Mouse (Mus musculus): Measurements from ENCODE around the gene Trip11. TPM values are rescaled to one million over a fixed set of nuclear protein-coding genes. Genes with fewer than 3 reads are reported as not detected.

Trip11 gene
- polyA plus RNA-seq, 1 experiment from 2014 or later = 22.2 TPM

DNA sequence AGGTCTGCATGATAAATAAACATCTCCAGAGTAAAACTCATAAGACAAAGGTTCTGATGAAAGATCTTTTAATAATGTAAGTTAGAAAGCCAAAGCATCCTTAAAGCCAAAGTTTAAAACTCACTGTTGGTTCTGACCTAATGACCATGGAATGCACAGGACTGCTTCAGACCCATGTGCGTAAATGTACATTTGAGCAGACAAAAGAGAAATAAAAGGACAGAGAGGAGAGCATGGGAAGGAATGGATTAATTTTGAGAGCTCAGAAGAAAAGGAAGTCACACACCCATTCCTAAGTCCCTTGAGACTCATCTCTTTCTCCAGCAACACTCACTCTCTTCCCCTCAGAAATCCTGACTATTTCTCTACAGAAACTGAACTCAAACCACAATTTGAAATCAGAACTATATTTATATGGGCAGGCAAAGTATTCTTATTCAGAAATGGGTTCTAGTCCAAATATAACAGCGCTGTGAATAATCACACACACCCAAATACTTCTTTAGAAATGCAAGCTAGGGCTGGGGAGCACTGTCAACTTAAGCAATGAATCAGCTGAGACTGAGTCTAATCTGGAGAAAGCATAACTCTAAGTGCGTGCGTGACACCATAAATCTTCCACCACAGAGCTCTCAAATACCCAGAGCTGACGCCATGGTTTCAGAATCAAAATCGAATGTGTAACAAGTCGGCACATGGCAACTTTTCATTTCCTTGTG is 61.1 kb downstream of the Trip11 start:
- DNase-seq (ENCODE audit: low spot score) = no peak
- Histone ChIP-seq H3K4me3 (ENCODE audit: low read depth, low read length) (no peak overlapping the region), H3K9ac (ENCODE audit: low read depth, low read length) (no peak overlapping the region), H3K27ac (replicated peaks; ENCODE audit: low read depth, low read length) (no peak overlapping the region; the same call in 1 of the 2 replicates), H3K36me3 (ENCODE audit: control insufficient read depth, insufficient read depth, low read length) (peaks cover 9% of the 10 kb centered on the region; the same call in 1 of the 2 replicates), H3K27me3 (replicated peaks; ENCODE audit: control insufficient read depth, insufficient read depth, low read length) (no peaks in the 10 kb centered on the region), H3K4me2 (ENCODE audit: low read depth, low read length) (no peak overlapping the region), H3K9me3 (ENCODE audit: control insufficient read depth, low read length) (no peaks in the 10 kb centered on the region), H3K4me1 (ENCODE audit: control insufficient read depth, insufficient read depth, low read length) (no peaks in the 10 kb centered on the region)
- 75% methylated on average over 7 of the region's 7 CpGs for WGBS
- no peak for ATAC-seq (ENCODE audit: low read depth)

DNA sequence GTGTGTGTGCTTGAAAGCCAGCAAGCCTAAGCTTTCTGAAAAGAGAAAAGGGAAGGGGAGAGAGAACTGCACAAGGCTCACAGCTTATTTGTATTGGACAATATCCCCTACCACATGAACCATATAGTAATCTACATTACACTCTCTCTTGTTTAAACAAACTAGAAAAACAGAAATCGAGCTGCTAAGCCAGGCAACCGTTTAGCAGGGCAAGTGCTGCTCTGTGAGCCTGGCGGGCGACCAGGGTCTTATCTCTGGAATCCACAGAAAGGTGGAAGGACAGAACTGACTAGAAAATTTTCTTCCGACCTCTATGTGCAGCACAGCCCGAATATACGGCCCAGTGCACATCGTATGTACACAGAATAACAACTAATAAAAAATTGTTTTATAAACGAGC is 61.8 kb downstream of the Trip11 start:
- DNase-seq (ENCODE audit: low spot score) (no peak), ATAC-seq (ENCODE audit: low read depth) (no peak)
- Histone ChIP-seq H3K4me1 (ENCODE audit: control insufficient read depth, insufficient read depth, low read length) (no peaks in the 10 kb centered on the region), H3K36me3 (ENCODE audit: control insufficient read depth, insufficient read depth, low read length) (peaks cover 15% of the 10 kb centered on the region), H3K9me3 (ENCODE audit: control insufficient read depth, low read length) (no peaks in the 10 kb centered on the region), H3K27me3 (replicated peaks; ENCODE audit: control insufficient read depth, insufficient read depth, low read length) (no peaks in the 10 kb centered on the region), H3K9ac (ENCODE audit: low read depth, low read length) (no peak overlapping the region), H3K27ac (replicated peaks; ENCODE audit: low read depth, low read length) (no peak overlapping the region), H3K4me2 (ENCODE audit: low read depth, low read length) (no peak overlapping the region), H3K4me3 (ENCODE audit: low read depth, low read length) (no peak overlapping the region)
- WGBS = 79% methylated on average over 9 of the region's 9 CpGs

DNA sequence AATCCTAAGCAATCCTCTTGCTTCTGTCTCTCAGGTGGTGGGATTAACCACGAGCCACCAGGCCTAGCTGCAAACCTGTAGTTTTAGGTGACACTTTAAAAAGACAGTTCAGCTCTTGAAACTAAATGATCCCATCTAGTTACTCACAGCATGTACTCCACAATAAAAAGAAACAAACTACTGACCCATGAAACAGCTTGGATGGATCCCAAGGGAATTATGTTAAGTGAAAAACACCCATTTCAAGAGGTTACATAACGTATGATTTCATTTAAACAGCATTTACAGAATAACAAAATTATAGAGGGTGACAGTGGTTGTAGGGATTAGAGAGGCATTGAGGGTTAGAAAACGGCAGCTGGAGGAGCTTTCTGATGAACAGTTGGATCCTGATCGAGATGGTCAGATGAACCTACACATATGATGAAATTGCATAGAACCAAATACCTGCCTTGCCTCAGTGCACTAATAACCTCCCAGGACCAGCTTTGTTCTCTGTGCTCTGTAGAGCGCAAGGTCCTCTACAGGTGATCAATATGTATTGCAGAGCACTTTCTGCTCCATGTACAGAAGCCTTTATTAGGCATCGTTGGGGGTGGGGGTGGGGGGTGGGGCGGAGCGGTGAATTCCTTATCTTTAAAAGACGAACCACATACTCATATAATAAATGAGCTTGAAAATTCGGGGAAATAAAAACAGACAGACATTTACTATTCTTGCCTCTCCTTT is 76.4 kb downstream of the Trip11 start:
- H3K36me3 ChIP-seq (ENCODE audit: control insufficient read depth, insufficient read depth, low read length) = peaks cover 45% of the 10 kb centered on the region
- no peak overlapping the region for H3K27ac ChIP-seq (replicated peaks; ENCODE audit: low read depth, low read length)
- H3K9me3 ChIP-seq (ENCODE audit: control insufficient read depth, low read length) = no peaks in the 10 kb centered on the region
- DNase-seq (ENCODE audit: low spot score) = no peak
- H3K4me1 ChIP-seq (ENCODE audit: control insufficient read depth, insufficient read depth, low read length) = no peaks in the 10 kb centered on the region
- no peak for ATAC-seq (ENCODE audit: low read depth)
- no peaks in the 10 kb centered on the region for H3K27me3 ChIP-seq (replicated peaks; ENCODE audit: control insufficient read depth, insufficient read depth, low read length)
- H3K4me2 ChIP-seq (ENCODE audit: low read depth, low read length) = no peak overlapping the region
- H3K9ac ChIP-seq (ENCODE audit: low read depth, low read length) = no peak overlapping the region
- WGBS = 89% methylated on average over 10 of the region's 10 CpGs
- H3K4me3 ChIP-seq (ENCODE audit: low read depth, low read length) = no peak overlapping the region

DNA sequence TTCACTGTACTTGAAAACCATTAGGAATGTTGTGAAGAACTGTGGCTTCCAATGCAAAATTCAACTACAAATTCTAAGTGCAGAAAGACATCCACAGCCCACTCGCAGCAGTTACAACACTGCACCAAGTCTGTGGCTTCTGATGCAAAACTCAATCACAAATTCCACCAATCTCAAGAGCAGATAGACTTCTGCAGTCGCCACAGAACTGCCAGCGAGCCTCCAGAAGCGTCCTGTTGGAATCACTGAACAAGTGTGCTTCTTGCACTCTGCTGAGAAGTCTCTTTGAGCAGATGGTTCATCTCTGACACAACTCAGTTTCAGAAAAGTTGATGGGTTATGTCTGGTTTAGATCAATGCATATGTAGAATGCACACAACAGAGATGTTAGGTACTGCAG is 78.4 kb downstream of the Trip11 start:
- no peak overlapping the region for H3K9ac ChIP-seq (ENCODE audit: low read depth, low read length)
- H3K36me3 ChIP-seq (ENCODE audit: control insufficient read depth, insufficient read depth, low read length) = peaks cover 45% of the 10 kb centered on the region
- no peak for ATAC-seq (ENCODE audit: low read depth)
- H3K4me1 ChIP-seq (ENCODE audit: control insufficient read depth, insufficient read depth, low read length) = no peaks in the 10 kb centered on the region
- peak overlapping the region; percentile 12; the same call in 1 of the 2 replicates for H3K27ac ChIP-seq (replicated peaks; ENCODE audit: low read depth, low read length)
- no peak for DNase-seq (ENCODE audit: low spot score)
- H3K27me3 ChIP-seq (replicated peaks; ENCODE audit: control insufficient read depth, insufficient read depth, low read length) = no peaks in the 10 kb centered on the region
- no peak overlapping the region for H3K4me3 ChIP-seq (ENCODE audit: low read depth, low read length)
- 76% methylated on average over 4 of the region's 4 CpGs for WGBS
- no peaks in the 10 kb centered on the region for H3K9me3 ChIP-seq (ENCODE audit: control insufficient read depth, low read length)
- H3K4me2 ChIP-seq (ENCODE audit: low read depth, low read length) = no peak overlapping the region

DNA sequence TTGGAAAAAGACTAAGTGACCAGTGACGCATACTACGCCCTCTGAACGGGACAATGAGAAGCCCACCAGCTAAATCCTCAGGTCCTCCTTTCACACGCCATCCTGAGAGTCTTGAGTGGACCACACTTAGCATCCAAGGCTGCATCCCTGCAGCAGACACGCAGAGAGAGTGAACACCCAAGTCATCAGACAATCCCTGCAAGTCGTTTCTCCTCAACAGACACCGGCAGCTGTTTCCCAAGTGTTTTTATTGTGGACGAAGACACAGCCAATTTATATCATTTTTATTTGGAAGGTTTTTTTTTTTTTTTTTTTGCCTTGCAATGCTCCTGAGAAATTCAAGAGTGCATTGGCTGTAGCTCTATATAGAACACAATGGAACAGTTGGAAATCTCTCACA is 79.3 kb downstream of the Trip11 start:
- no peak for ATAC-seq (ENCODE audit: low read depth)
- Histone ChIP-seq H3K4me3 (ENCODE audit: low read depth, low read length) (no peak overlapping the region), H3K9me3 (ENCODE audit: control insufficient read depth, low read length) (no peaks in the 10 kb centered on the region), H3K36me3 (ENCODE audit: control insufficient read depth, insufficient read depth, low read length) (peaks cover 42% of the 10 kb centered on the region), H3K4me2 (ENCODE audit: low read depth, low read length) (no peak overlapping the region), H3K9ac (ENCODE audit: low read depth, low read length) (no peak overlapping the region), H3K27ac (replicated peaks; ENCODE audit: low read depth, low read length) (no peak overlapping the region), H3K27me3 (replicated peaks; ENCODE audit: control insufficient read depth, insufficient read depth, low read length) (no peaks in the 10 kb centered on the region), H3K4me1 (ENCODE audit: control insufficient read depth, insufficient read depth, low read length) (no peaks in the 10 kb centered on the region)
- no peak for DNase-seq (ENCODE audit: low spot score)
- WGBS = 90% methylated on average over 8 of the region's 8 CpGs

DNA sequence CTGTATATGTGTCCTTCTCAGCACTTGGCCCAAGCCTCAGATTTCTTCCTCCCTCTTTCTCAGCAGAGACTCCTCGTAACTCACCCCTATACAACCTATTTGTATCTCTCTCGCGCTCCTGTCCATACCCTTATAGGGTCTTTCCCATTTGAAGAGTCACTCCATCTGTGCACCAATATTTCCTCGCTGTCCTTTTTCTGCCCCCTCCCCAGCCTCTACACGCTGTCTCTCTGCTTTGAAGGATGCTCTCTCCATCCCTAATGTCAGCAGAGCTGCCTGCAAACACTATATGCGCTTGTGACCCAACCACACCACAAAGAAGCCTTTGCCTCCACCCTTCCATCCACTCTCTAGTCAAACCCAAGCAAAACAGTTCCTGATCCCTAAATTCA is 80.0 kb downstream of the Trip11 start:
- Histone ChIP-seq H3K36me3 (ENCODE audit: control insufficient read depth, insufficient read depth, low read length) (peaks cover 36% of the 10 kb centered on the region), H3K9ac (ENCODE audit: low read depth, low read length) (no peak overlapping the region), H3K27me3 (replicated peaks; ENCODE audit: control insufficient read depth, insufficient read depth, low read length) (no peaks in the 10 kb centered on the region), H3K4me1 (ENCODE audit: control insufficient read depth, insufficient read depth, low read length) (no peaks in the 10 kb centered on the region), H3K9me3 (ENCODE audit: control insufficient read depth, low read length) (no peaks in the 10 kb centered on the region), H3K4me3 (ENCODE audit: low read depth, low read length) (no peak overlapping the region), H3K27ac (replicated peaks; ENCODE audit: low read depth, low read length) (no peak overlapping the region), H3K4me2 (ENCODE audit: low read depth, low read length) (no peak overlapping the region)
- 93% methylated on average over 6 of the region's 6 CpGs for WGBS
- no peak for ATAC-seq (ENCODE audit: low read depth)
- DNase-seq (ENCODE audit: low spot score) = no peak

DNA sequence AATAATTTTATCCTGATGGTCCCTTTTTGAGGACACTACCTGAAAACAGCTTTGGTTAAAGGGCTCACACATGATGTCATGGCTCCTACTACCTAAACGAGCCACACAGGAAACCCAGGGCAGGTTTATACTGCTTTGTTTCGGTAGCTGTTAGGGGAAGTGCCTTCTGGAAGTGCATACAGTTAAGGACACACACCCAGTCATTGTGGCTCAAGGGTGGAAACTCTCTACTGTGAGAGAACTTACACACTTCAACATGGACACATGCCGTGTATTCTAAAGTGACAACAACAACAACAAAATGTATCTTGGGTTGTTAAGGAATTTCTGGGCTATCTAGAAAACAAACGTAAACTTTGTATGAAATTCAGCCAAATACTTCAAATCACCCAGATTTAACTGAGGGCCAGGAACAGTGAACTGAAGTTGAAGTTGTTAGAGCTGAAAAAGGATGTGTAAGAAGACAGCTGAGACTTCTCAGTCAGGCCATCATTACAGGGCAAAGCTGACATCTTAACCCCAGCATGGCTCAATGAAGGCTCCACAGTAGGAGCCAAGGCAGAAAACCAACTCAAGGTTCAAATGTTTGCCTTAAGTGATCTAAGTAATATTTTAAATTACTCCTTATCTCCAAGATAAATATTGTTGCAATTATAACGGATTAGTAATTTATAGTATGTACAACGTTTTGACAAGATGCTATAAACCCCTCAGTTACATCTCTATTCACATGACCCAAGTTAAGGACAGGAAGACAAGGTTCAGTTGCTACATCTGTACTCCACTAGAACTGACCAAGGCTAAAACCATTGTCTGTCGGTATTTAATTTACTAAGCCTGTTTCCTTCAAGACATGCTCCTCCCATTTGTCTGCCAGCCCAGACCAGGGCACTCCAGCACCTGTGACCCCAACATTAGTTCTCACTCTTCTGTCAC is 80.6 kb downstream of the Trip11 start:
- no peak for ATAC-seq (ENCODE audit: low read depth)
- no peak for DNase-seq (ENCODE audit: low spot score)
- H3K36me3 ChIP-seq (ENCODE audit: control insufficient read depth, insufficient read depth, low read length) = peaks cover 30% of the 10 kb centered on the region
- H3K9me3 ChIP-seq (ENCODE audit: control insufficient read depth, low read length) = no peaks in the 10 kb centered on the region
- no peak overlapping the region for H3K4me2 ChIP-seq (ENCODE audit: low read depth, low read length)
- 79% methylated on average over 7 of the region's 7 CpGs for WGBS
- no peaks in the 10 kb centered on the region for H3K4me1 ChIP-seq (ENCODE audit: control insufficient read depth, insufficient read depth, low read length)
- H3K27ac ChIP-seq (replicated peaks; ENCODE audit: low read depth, low read length) = no peak overlapping the region
- H3K9ac ChIP-seq (ENCODE audit: low read depth, low read length) = no peak overlapping the region
- H3K4me3 ChIP-seq (ENCODE audit: low read depth, low read length) = no peak overlapping the region
- H3K27me3 ChIP-seq (replicated peaks; ENCODE audit: control insufficient read depth, insufficient read depth, low read length) = no peaks in the 10 kb centered on the region

DNA sequence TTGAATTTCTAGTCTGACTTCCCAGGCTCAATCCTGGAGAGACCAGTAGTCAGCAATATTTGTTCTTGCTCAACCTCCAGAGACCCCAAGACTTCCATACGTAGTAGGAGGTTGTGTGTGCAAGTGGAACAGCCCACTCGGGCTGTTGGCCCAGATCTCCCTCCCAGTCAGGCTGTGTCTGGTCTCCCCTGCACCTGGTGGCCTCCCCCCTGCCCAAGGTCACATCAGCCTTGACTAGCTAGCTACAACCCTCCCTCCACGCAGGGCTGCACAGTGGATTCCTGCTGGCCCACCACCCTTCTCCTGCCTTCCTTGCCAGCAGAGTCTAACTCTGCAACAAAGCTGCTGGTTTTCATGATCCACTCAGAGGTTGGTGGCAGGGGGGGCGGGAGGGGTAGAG is 81.8 kb downstream of the Trip11 start:
- no peak overlapping the region for H3K4me2 ChIP-seq (ENCODE audit: low read depth, low read length)
- H3K4me1 ChIP-seq (ENCODE audit: control insufficient read depth, insufficient read depth, low read length) = no peaks in the 10 kb centered on the region
- 67% methylated on average over 4 of the region's 4 CpGs for WGBS
- H3K27me3 ChIP-seq (replicated peaks; ENCODE audit: control insufficient read depth, insufficient read depth, low read length) = no peaks in the 10 kb centered on the region
- H3K4me3 ChIP-seq (ENCODE audit: low read depth, low read length) = no peak overlapping the region
- no peak overlapping the region for H3K27ac ChIP-seq (replicated peaks; ENCODE audit: low read depth, low read length)
- no peaks in the 10 kb centered on the region for H3K9me3 ChIP-seq (ENCODE audit: control insufficient read depth, low read length)
- ATAC-seq (ENCODE audit: low read depth) (no peak), DNase-seq (ENCODE audit: low spot score) (no peak)
- no peak overlapping the region for H3K9ac ChIP-seq (ENCODE audit: low read depth, low read length)
- peaks cover 19% of the 10 kb centered on the region for H3K36me3 ChIP-seq (ENCODE audit: control insufficient read depth, insufficient read depth, low read length)

Data from embryonic facial prominence, embryonic 14.5 days (tissue).